Mouse (Mus musculus): Measurements from ENCODE around the gene Kat2a. TPM values are rescaled to one million over a fixed set of nuclear protein-coding genes. Genes with fewer than 3 reads are reported as not detected.

Kat2a gene
- polyA plus RNA-seq, 1 experiment from 2014 or later, result 57.2 TPM

GRCm38 (mm10) chr11:100692164-100692616, 20.1 kb downstream of the Kat2a start, which contains the start of gene Zfp385c:
Gene Zfp385c (minus strand): TSS chr11:100692455.
- DNase-seq (ENCODE audit: low spot score, missing footprints) (peak; percentile 87), ATAC-seq (ENCODE audit: low FRiP score) (no peak)
- whole genome bisulfite sequencing, result 1% methylated on average over 23 of the region's 23 CpGs
- peak within 1 kb of the TSS; percentile 18; the same call in 1 of the 2 replicates for H3K4me3 ChIP-seq (ENCODE audit: low read depth, low read length)
- peaks cover 14% of the 10 kb centered on the region for H3K27me3 ChIP-seq (ENCODE audit: control insufficient read depth, insufficient read depth, low read length)
- H3K9me3 ChIP-seq (ENCODE audit: control insufficient read depth, low read length), result no peaks in the 10 kb centered on the region
- H3K27ac ChIP-seq (ENCODE audit: low read depth, low read length), result no peak within 1 kb of the TSS
- H3K4me1 ChIP-seq (ENCODE audit: control insufficient read depth, insufficient read depth, low read length), result peaks cover 7% of the 10 kb centered on the region; the same call in 1 of the 2 replicates
- peak within 1 kb of the TSS; percentile 49 for H3K4me2 ChIP-seq
- H3K9ac ChIP-seq (ENCODE audit: low read length), result no peak within 1 kb of the TSS
- no peaks in the 10 kb centered on the region for H3K36me3 ChIP-seq (ENCODE audit: control insufficient read depth, insufficient read depth, low read length)

DNA sequence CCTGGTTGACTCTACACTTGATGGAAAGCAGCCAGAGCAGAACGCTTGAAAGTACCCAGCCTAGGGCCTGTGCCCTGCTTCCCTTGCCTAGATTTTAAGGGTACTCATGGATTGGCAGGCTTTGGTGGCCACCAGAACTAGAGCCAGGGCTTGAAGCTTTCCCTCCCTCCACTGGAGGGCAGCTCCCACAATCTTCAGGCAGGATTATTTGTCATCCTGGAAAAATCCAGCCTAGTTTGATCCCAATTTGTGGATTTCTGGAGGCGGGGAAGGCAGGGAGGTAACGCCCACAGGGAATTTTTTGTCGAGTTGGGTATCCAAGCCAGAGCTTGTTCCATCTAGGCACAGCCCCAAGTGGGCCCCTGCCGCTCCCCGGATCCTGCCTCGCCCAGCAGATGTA, 21.9 kb downstream of the Kat2a start:
- no peak overlapping the region for H3K4me2 ChIP-seq
- H3K4me3 ChIP-seq (ENCODE audit: low read depth, low read length), result no peak overlapping the region
- DNase-seq (ENCODE audit: low spot score, missing footprints) (no peak), ATAC-seq (ENCODE audit: low FRiP score) (no peak)
- peaks cover 7% of the 10 kb centered on the region; the same call in 1 of the 2 replicates for H3K4me1 ChIP-seq (ENCODE audit: control insufficient read depth, insufficient read depth, low read length)
- WGBS, result 81% methylated on average over 7 of the region's 7 CpGs
- H3K36me3 ChIP-seq (ENCODE audit: control insufficient read depth, insufficient read depth, low read length), result no peaks in the 10 kb centered on the region
- peaks cover 14% of the 10 kb centered on the region for H3K27me3 ChIP-seq (ENCODE audit: control insufficient read depth, insufficient read depth, low read length)
- H3K9me3 ChIP-seq (ENCODE audit: control insufficient read depth, low read length), result no peaks in the 10 kb centered on the region
- no peak overlapping the region for H3K9ac ChIP-seq (ENCODE audit: low read length)
- no peak overlapping the region for H3K27ac ChIP-seq (ENCODE audit: low read depth, low read length)

DNA sequence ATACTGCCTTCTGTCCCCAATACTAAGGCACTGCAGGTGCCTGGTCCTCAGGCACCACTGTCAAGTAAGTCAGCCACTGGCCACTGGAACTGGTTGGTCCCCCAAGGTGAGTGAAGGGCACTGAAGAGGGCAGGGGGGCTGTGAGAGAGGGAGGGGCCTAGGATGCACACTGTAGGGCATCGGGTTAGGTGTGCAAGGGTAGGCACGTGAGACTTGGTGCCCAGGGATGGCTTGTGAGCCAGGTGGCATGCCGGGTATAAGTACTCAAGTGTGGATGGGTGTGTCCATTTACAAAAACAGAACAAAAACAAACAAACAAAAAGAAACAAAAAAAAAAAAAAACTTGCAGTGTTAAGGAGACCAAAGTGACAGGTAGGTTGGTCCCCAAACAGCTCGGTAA, 23.8 kb downstream of the Kat2a start:
- no peak overlapping the region for H3K27ac ChIP-seq (ENCODE audit: low read depth, low read length)
- ATAC-seq (ENCODE audit: low FRiP score) (no peak), DNase-seq (ENCODE audit: low spot score, missing footprints) (no peak)
- 77% methylated on average over 4 of the region's 4 CpGs for WGBS
- no peak overlapping the region for H3K4me2 ChIP-seq
- H3K9me3 ChIP-seq (ENCODE audit: control insufficient read depth, low read length), result no peaks in the 10 kb centered on the region
- no peak overlapping the region for H3K4me3 ChIP-seq (ENCODE audit: low read depth, low read length)
- peaks cover 7% of the 10 kb centered on the region; the same call in 1 of the 2 replicates for H3K4me1 ChIP-seq (ENCODE audit: control insufficient read depth, insufficient read depth, low read length)
- H3K36me3 ChIP-seq (ENCODE audit: control insufficient read depth, insufficient read depth, low read length), result no peaks in the 10 kb centered on the region
- H3K27me3 ChIP-seq (ENCODE audit: control insufficient read depth, insufficient read depth, low read length), result peaks cover 14% of the 10 kb centered on the region
- no peak overlapping the region for H3K9ac ChIP-seq (ENCODE audit: low read length)

DNA sequence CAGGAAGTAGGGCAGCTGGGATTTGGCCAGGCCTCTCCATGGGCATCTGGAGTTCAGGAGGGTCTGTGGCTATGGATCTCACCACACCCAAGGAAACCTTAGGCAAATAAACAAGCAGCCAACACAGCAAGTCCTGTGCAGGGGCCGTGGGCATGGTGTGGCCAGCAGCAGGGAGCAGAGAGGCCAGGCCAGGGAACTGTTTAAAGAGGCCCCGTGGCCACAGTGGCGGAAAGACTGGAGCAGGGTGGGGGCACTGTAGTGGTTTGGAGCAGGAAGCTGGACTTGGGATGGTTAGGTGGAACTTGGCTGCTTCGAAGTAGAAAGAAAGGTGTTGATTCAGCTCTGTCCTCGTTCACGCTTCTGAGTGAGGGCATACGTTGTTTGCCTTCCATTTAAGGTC, 25.0 kb downstream of the Kat2a start:
- DNase-seq (ENCODE audit: low spot score, missing footprints) (no peak), ATAC-seq (ENCODE audit: low FRiP score) (no peak)
- Histone ChIP-seq H3K9ac (ENCODE audit: low read length) (no peak overlapping the region), H3K27ac (ENCODE audit: low read depth, low read length) (no peak overlapping the region), H3K4me1 (ENCODE audit: control insufficient read depth, insufficient read depth, low read length) (peaks cover 6% of the 10 kb centered on the region; the same call in 1 of the 2 replicates), H3K4me3 (ENCODE audit: low read depth, low read length) (no peak overlapping the region), H3K36me3 (ENCODE audit: control insufficient read depth, insufficient read depth, low read length) (no peaks in the 10 kb centered on the region), H3K4me2 (no peak overlapping the region), H3K9me3 (ENCODE audit: control insufficient read depth, low read length) (no peaks in the 10 kb centered on the region), H3K27me3 (ENCODE audit: control insufficient read depth, insufficient read depth, low read length) (peaks cover 10% of the 10 kb centered on the region)
- WGBS, result 80% methylated on average over 7 of the region's 7 CpGs

DNA sequence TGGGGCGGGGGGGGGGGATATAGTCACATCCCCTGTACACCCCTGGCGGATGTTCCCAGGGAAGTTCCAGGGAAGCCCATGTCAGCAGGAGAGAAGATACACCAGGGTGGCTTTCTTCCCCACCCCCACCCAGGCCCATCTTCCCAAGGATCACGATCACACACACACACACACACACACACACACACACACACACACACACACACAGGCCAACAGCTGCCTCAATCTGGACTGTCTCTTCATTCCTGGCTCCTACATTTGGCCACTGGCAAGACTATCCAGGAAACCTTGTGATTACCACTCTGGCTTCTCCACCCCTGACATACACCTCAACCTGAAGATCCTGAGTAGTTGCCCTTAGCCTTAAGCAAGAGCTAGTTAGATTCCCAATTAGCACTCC, 26.9 kb downstream of the Kat2a start:
- WGBS, result 100% methylated on average over 2 of the region's 3 CpGs
- no peak for ATAC-seq (ENCODE audit: low FRiP score)
- no peaks in the 10 kb centered on the region for H3K27me3 ChIP-seq (ENCODE audit: control insufficient read depth, insufficient read depth, low read length)
- H3K27ac ChIP-seq (ENCODE audit: low read depth, low read length), result no peak overlapping the region
- no peaks in the 10 kb centered on the region for H3K4me1 ChIP-seq (ENCODE audit: control insufficient read depth, insufficient read depth, low read length)
- H3K4me3 ChIP-seq (ENCODE audit: low read depth, low read length), result no peak overlapping the region
- H3K9ac ChIP-seq (ENCODE audit: low read length), result no peak overlapping the region
- DNase-seq (ENCODE audit: low spot score, missing footprints), result no peak
- H3K36me3 ChIP-seq (ENCODE audit: control insufficient read depth, insufficient read depth, low read length), result no peaks in the 10 kb centered on the region
- H3K9me3 ChIP-seq (ENCODE audit: control insufficient read depth, low read length), result no peaks in the 10 kb centered on the region
- H3K4me2 ChIP-seq, result no peak overlapping the region

DNA sequence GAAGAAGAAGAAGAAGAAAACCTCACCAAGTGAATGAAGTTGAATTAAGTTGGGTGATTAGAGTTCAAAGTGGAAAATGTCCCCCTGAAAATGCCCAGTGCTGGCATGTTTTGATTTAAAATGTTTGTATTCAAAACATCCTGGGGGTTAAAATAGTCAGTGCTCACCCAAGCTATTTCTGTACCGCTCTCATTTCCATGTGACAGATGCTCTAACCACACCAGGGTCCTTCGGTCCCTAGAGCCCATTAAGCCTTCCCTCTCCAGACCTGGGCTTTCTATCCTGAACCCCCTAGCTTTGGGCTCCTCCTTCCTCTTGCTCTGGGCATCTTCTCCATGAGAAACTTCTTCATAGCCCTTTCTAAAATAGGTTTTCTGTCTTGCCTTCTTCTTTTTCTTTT, 28.2 kb downstream of the Kat2a start:
- Histone ChIP-seq H3K27me3 (ENCODE audit: control insufficient read depth, insufficient read depth, low read length) (no peaks in the 10 kb centered on the region), H3K9ac (ENCODE audit: low read length) (no peak overlapping the region), H3K4me2 (no peak overlapping the region), H3K27ac (ENCODE audit: low read depth, low read length) (no peak overlapping the region), H3K4me3 (ENCODE audit: low read depth, low read length) (no peak overlapping the region), H3K4me1 (ENCODE audit: control insufficient read depth, insufficient read depth, low read length) (no peaks in the 10 kb centered on the region), H3K9me3 (ENCODE audit: control insufficient read depth, low read length) (no peaks in the 10 kb centered on the region), H3K36me3 (ENCODE audit: control insufficient read depth, insufficient read depth, low read length) (no peaks in the 10 kb centered on the region)
- DNase-seq (ENCODE audit: low spot score, missing footprints) (no peak), ATAC-seq (ENCODE audit: low FRiP score) (no peak)
- WGBS, result 84% methylated on average over 2 of the region's 2 CpGs

GRCm38 (mm10) chr11:100682526-100682925, 29.7 kb downstream of the Kat2a start:
- 72% methylated on average over 5 of the region's 5 CpGs for WGBS
- H3K4me1 ChIP-seq (ENCODE audit: control insufficient read depth, insufficient read depth, low read length), result no peaks in the 10 kb centered on the region
- no peak overlapping the region for H3K27ac ChIP-seq (ENCODE audit: low read depth, low read length)
- H3K4me3 ChIP-seq (ENCODE audit: low read depth, low read length), result no peak overlapping the region
- H3K9me3 ChIP-seq (ENCODE audit: control insufficient read depth, low read length), result no peaks in the 10 kb centered on the region
- ATAC-seq (ENCODE audit: low FRiP score) (no peak), DNase-seq (ENCODE audit: low spot score, missing footprints) (no peak)
- no peaks in the 10 kb centered on the region for H3K36me3 ChIP-seq (ENCODE audit: control insufficient read depth, insufficient read depth, low read length)
- no peak overlapping the region for H3K9ac ChIP-seq (ENCODE audit: low read length)
- no peaks in the 10 kb centered on the region for H3K27me3 ChIP-seq (ENCODE audit: control insufficient read depth, insufficient read depth, low read length)
- H3K4me2 ChIP-seq, result no peak overlapping the region

DNA sequence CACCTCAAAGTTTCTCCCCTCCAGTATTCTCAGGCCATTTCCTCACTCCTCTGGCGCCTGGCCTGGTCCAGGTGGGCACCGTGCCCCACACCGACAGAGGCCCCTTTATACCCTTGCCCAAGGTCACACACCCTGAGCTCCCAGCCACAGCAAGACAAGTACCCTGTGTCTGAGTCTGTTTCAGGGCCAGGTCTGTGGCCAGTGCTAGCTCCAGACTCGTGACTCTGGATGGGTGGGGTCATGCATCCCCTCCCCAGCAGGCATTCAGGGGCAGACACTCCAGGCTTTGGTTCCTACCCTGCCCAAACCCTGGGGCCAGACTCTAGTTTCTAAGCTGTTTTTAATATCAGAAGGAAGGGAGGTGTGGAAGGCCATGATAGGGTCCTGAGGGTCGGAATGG, 30.4 kb downstream of the Kat2a start:
- Histone ChIP-seq H3K9ac (ENCODE audit: low read length) (no peak overlapping the region), H3K36me3 (ENCODE audit: control insufficient read depth, insufficient read depth, low read length) (no peaks in the 10 kb centered on the region), H3K4me2 (no peak overlapping the region), H3K27me3 (ENCODE audit: control insufficient read depth, insufficient read depth, low read length) (no peaks in the 10 kb centered on the region), H3K4me3 (ENCODE audit: low read depth, low read length) (no peak overlapping the region), H3K4me1 (ENCODE audit: control insufficient read depth, insufficient read depth, low read length) (no peaks in the 10 kb centered on the region), H3K9me3 (ENCODE audit: control insufficient read depth, low read length) (no peaks in the 10 kb centered on the region), H3K27ac (ENCODE audit: low read depth, low read length) (no peak overlapping the region)
- 82% methylated on average over 5 of the region's 5 CpGs for WGBS
- ATAC-seq (ENCODE audit: low FRiP score) (no peak), DNase-seq (ENCODE audit: low spot score, missing footprints) (no peak)

GRCm38 (mm10) chr11:100677810-100678209, 34.5 kb downstream of the Kat2a start:
- Histone ChIP-seq H3K9ac (ENCODE audit: low read length) (no peak overlapping the region; the same call in 1 of the 2 replicates), H3K9me3 (ENCODE audit: control insufficient read depth, low read length) (no peaks in the 10 kb centered on the region), H3K36me3 (ENCODE audit: control insufficient read depth, insufficient read depth, low read length) (no peaks in the 10 kb centered on the region), H3K4me1 (ENCODE audit: control insufficient read depth, insufficient read depth, low read length) (no peaks in the 10 kb centered on the region), H3K4me3 (ENCODE audit: low read depth, low read length) (no peak overlapping the region), H3K27me3 (ENCODE audit: control insufficient read depth, insufficient read depth, low read length) (no peaks in the 10 kb centered on the region), H3K27ac (ENCODE audit: low read depth, low read length) (no peak overlapping the region), H3K4me2 (no peak overlapping the region)
- ATAC-seq (ENCODE audit: low FRiP score), result no peak
- WGBS, result 59% methylated on average over 7 of the region's 7 CpGs
- DNase-seq (ENCODE audit: low spot score, missing footprints), result no peak

Data from midbrain, embryonic 11.5 days (tissue).